Mouse (Mus musculus): ENCODE results near the gene Llph. TPM values are rescaled to one million over a fixed set of nuclear protein-coding genes. Genes with fewer than 3 reads are reported as not detected.

The Llph gene
- total RNA-seq, 2 experiments from 2014 or later: 15.9 to 17.3 TPM

DNA sequence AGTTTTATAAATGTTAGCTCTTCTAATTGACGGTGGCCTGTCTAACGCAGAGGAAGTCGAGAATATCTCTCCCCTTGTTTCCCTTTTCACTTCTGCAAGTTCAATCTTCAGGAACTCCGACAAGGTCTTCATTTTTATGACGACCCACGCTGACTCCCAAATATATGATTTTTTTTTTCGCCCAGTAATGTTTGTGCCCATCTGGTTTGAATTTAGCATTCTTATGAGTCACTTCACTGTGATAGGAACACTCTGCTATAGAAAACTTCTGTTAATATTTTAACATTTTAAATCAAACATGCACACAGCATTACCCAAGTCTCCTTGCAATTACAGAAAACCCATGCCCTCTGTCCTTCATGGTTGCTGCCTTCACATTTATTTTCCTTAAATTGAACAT is 46.5 kb downstream of the Llph start:
- DNase-seq (ENCODE audit: low spot score): no peak

DNA sequence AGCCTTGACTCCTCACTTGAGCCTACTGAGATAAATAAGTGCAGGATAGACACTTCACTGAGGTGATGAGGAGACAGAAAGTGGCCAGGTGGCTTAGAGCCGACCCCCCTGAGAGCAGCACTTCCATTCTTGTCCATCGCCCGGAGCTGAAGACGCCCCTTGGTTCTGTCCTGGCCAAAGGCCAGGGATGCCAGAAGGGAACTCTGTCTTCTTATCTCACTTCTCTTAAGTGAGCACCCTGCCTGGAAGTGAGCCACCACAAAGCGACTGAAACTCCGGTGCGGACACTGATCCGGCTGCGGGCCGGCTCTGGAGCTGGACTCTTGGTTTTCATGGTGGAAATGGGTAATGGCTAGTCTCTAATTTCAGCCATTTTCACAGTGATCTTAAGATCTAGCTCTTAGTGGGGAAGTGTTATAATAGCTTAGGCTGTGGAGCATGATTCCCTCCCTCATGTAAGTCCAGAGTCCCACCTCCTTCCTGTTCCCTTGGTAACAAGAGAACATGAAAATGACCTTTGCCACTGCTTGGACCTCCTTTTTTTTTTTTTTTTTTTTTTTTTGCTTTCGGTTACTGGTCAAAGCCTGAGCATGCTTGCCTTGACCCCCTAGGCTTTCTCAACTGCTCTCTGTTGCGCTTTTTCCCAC is 52.7 kb downstream of the Llph start:
- DNase-seq (ENCODE audit: low spot score): no peak

DNA sequence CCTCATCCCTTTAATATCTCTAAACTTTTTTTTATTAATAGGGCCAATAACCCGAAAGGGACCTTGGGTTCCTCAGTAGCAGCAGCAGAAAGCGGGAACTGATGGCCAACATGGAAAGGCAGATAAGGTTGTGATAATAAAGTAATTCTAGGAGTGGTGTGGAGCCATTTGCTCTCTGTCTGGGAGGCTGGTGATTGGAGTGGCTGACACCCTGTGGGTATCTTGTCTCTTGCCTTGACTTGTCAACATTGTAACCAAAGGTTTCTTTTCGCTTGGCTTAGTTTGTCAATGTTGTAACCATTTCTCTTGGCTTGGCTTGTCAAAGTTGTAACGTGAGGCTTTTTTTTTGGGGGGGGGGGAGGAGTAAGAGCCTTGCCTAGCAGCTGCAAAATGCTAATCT is 53.5 kb downstream of the Llph start:
- no peak for DNase-seq (ENCODE audit: low spot score)

DNA sequence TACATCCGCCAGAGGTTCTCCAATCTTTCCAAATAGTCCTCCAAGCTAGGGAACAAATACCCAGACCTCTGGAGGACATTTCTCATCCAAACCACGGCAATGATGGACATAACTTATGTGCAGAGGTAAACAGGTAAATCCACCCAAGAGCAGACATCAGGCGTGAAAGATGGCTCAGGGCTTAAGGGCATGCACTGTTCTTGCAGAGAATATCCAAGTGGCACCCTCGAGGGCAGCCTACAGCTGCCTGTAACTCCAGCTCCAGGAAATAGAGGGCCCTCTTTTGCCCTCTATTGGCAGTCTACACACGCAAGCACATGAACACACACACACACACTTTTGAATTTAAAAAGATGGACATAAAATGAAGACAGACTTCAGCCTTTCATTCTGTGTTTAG is 54.8 kb downstream of the Llph start:
- DNase-seq (ENCODE audit: low spot score): no peak

Other genes with a start within 250 kb of the Llph start
- gene Helb, start 114.1 kb upstream of the Llph start, total RNA-seq (2021): 1 to 10 TPM; 5.0 to 6.8 TPM
- 10 to 100 TPM; 76.7 to 79.2 TPM for gene Tmbim4, start 25.5 kb upstream of the Llph start, total RNA-seq (2021)
- gene Irak3, start 24.9 kb upstream of the Llph start, total RNA-seq (2021): 1 to 10 TPM; 1.9 to 2.9 TPM
- gene Hmga2, start 249.4 kb downstream of the Llph start, total RNA-seq (2021): under 1 TPM; 0.09 to 0.12 TPM

Measured in gastrocnemius, adult 18-20 months (tissue).